In genomic region chr4:41192544-41193512, GRCm38 (mm10) we compare ENCODE assay signal across 18 mouse cellular contexts. TPM values are rescaled to one million over a fixed set of nuclear protein-coding genes. Genes with fewer than 3 reads are reported as not detected.
DNase-seq lines count a peak whose midpoint lies in the region; ATAC-seq and TF ChIP-seq lines count a peak whose summit lies in the region.
"Had no signal": no experiment of that assay in that cellular context is flagged by ENCODE, and none has a peak within 500 bp of the region (broad histone marks: within the 10 kb centered on the region; RNA-seq: fewer than 3 reads in every experiment).

No protein-coding gene starts in this region.

- 55% methylated on average over 14 of the region's 14 CpGs for WGBS in kidney, embryonic 15.5 days
- WGBS in kidney, embryonic 16.5 days, result 58% methylated on average over 14 of the region's 14 CpGs
- 54% methylated on average over 14 of the region's 14 CpGs for WGBS in limb, embryonic 15.5 days
- WGBS in forebrain, embryonic 15.5 days, result 73% methylated on average over 14 of the region's 14 CpGs

- no peak for TF ChIP-seq EP300 in ES-Bruce4 (IDR thresholded peaks at IDR 0.05; ENCODE audit: insufficient read depth, low read depth, low read length)

- no peaks in the 10 kb centered on the region for H3K27me3 ChIP-seq in kidney, embryonic 15.5 days
- H3K27me3 ChIP-seq in kidney, embryonic 16.5 days (ENCODE audit: insufficient read depth, low read length), result no peaks in the 10 kb centered on the region
- no peaks in the 10 kb centered on the region for H3K27me3 ChIP-seq in ES-Bruce4 (ENCODE audit: control insufficient read depth, insufficient read depth, low read length, poor library complexity, severe bottlenecking)
- H3K27me3 ChIP-seq in limb, embryonic 15.5 days, result no peaks in the 10 kb centered on the region
- no peaks in the 10 kb centered on the region for H3K27me3 ChIP-seq in splenic B cell, adult 2 months (ENCODE audit: control insufficient read depth, insufficient read depth, low read length, poor library complexity, severe bottlenecking)
- H3K27me3 ChIP-seq in forebrain, embryonic 15.5 days, result no peaks in the 10 kb centered on the region
- H3K27me3 ChIP-seq: heart, embryonic 15.5 days; hindbrain, embryonic 12.5 days; intestine, embryonic 15.5 days; limb, embryonic 12.5 days; midbrain, embryonic 12.5 days had no signal

- TF ChIP-seq POLR2A in ES-Bruce4 (IDR thresholded peaks at IDR 0.05; ENCODE audit: insufficient read depth, low read length), result no peak

- 0 out of 2 replicates have a peak overlapping the region, but pooled peaks have one; percentile 28 for H3K27ac ChIP-seq in kidney, embryonic 15.5 days
- no peak overlapping the region for H3K27ac ChIP-seq in kidney, embryonic 16.5 days (ENCODE audit: low read length)
- peak overlapping the region; percentile 45 for H3K27ac ChIP-seq in ES-Bruce4 (ENCODE audit: insufficient read depth, low read length)
- peak overlapping the region; percentile 55 for H3K27ac ChIP-seq in limb, embryonic 15.5 days
- H3K27ac ChIP-seq in forebrain, embryonic 15.5 days (replicated peaks), result no peak overlapping the region
- H3K27ac ChIP-seq: heart, embryonic 15.5 days; hindbrain, embryonic 12.5 days; intestine, embryonic 15.5 days; midbrain, embryonic 12.5 days had no signal

- H3K4me2 ChIP-seq in kidney, embryonic 15.5 days, result no peak overlapping the region
- H3K4me2 ChIP-seq in kidney, embryonic 16.5 days (replicated peaks; ENCODE audit: low read depth, low read length), result no peak overlapping the region
- no peak overlapping the region for H3K4me2 ChIP-seq in limb, embryonic 15.5 days
- H3K4me2 ChIP-seq in forebrain, embryonic 15.5 days (replicated peaks), result no peak overlapping the region
- H3K4me2 ChIP-seq: heart, embryonic 15.5 days; hindbrain, embryonic 12.5 days; intestine, embryonic 15.5 days; limb, embryonic 12.5 days; midbrain, embryonic 12.5 days had no signal

- no peaks in the 10 kb centered on the region for H3K9me3 ChIP-seq in kidney, embryonic 15.5 days (replicated peaks)
- no peaks in the 10 kb centered on the region for H3K9me3 ChIP-seq in kidney, embryonic 16.5 days (ENCODE audit: low read length)
- H3K9me3 ChIP-seq in ES-Bruce4 (replicated peaks; ENCODE audit: control insufficient read depth, insufficient read depth, low read length, poor library complexity, severe bottlenecking), result no peaks in the 10 kb centered on the region
- no peaks in the 10 kb centered on the region for H3K9me3 ChIP-seq in limb, embryonic 15.5 days
- no peaks in the 10 kb centered on the region for H3K9me3 ChIP-seq in forebrain, embryonic 15.5 days
- H3K9me3 ChIP-seq: heart, embryonic 15.5 days; hindbrain, embryonic 12.5 days; intestine, embryonic 15.5 days; limb, embryonic 12.5 days; midbrain, embryonic 12.5 days had no signal

- peak; percentile 5 for DNase-seq in splenic B cell, adult 2 months (ENCODE audit: low read depth, low spot score)
- DNase-seq in gastrocnemius, adult 18-20 months (ENCODE audit: low spot score), result no peak
- DNase-seq: adrenal gland, postnatal 25 days; cerebellum, adult 8-10 months; kidney, postnatal 36 days; layer of hippocampus, postnatal 36 days; lung, postnatal 10 days; thymus, postnatal 36 days had no signal

- H3K4me3 ChIP-seq in kidney, embryonic 15.5 days (replicated peaks), result no peak overlapping the region
- H3K4me3 ChIP-seq in kidney, embryonic 16.5 days (ENCODE audit: low read length), result no peak overlapping the region
- H3K4me3 ChIP-seq in ES-Bruce4 (ENCODE audit: low read depth, low read length), result no peak overlapping the region
- H3K4me3 ChIP-seq in limb, embryonic 15.5 days, result no peak overlapping the region
- no peak overlapping the region for H3K4me3 ChIP-seq in forebrain, embryonic 15.5 days
- H3K4me3 ChIP-seq: heart, embryonic 15.5 days; hindbrain, embryonic 12.5 days; intestine, embryonic 15.5 days; limb, embryonic 12.5 days; midbrain, embryonic 12.5 days had no signal

- no peak; the same call in 1 of the 2 replicates for ATAC-seq in kidney, embryonic 15.5 days (replicated peaks; ENCODE audit: low FRiP score)
- ATAC-seq in kidney, embryonic 16.5 days (ENCODE audit: low FRiP score, low TSS enrichment), result no peak
- ATAC-seq in limb, embryonic 15.5 days (ENCODE audit: insufficient number of reproducible peaks, low FRiP score, low TSS enrichment, low read depth), result no peak
- no peak for ATAC-seq in forebrain, embryonic 15.5 days (replicated peaks)
- ATAC-seq: intestine, embryonic 15.5 days had no signal

- TF ChIP-seq CTCF in ES-Bruce4 (IDR thresholded peaks at IDR 0.05; ENCODE audit: low read depth, low read length), result no peak

- H3K36me3 ChIP-seq in kidney, embryonic 15.5 days, result peaks cover 98% of the 10 kb centered on the region
- peaks cover 71% of the 10 kb centered on the region for H3K36me3 ChIP-seq in kidney, embryonic 16.5 days (ENCODE audit: insufficient read depth, low read length)
- H3K36me3 ChIP-seq in ES-Bruce4 (ENCODE audit: control insufficient read depth, insufficient read depth, low read length, poor library complexity, severe bottlenecking), result peaks cover 50% of the 10 kb centered on the region
- H3K36me3 ChIP-seq in limb, embryonic 15.5 days, result peaks cover 87% of the 10 kb centered on the region
- H3K36me3 ChIP-seq in splenic B cell, adult 2 months (ENCODE audit: control insufficient read depth, insufficient read depth, low read length, poor library complexity, severe bottlenecking), result peaks cover 14% of the 10 kb centered on the region
- H3K36me3 ChIP-seq in forebrain, embryonic 15.5 days, result peaks cover 71% of the 10 kb centered on the region

- H3K9ac ChIP-seq in kidney, embryonic 15.5 days, result no peak overlapping the region
- no peak overlapping the region for H3K9ac ChIP-seq in kidney, embryonic 16.5 days (replicated peaks; ENCODE audit: low read length)
- H3K9ac ChIP-seq in ES-Bruce4 (ENCODE audit: low read depth, poor library complexity, severe bottlenecking), result no peak overlapping the region
- no peak overlapping the region for H3K9ac ChIP-seq in limb, embryonic 15.5 days
- no peak overlapping the region for H3K9ac ChIP-seq in forebrain, embryonic 15.5 days (replicated peaks)
- H3K9ac ChIP-seq: heart, embryonic 15.5 days; hindbrain, embryonic 12.5 days; intestine, embryonic 15.5 days; limb, embryonic 12.5 days; midbrain, embryonic 12.5 days had no signal

- no peaks in the 10 kb centered on the region for H3K4me1 ChIP-seq in kidney, embryonic 15.5 days
- no peaks in the 10 kb centered on the region for H3K4me1 ChIP-seq in kidney, embryonic 16.5 days (ENCODE audit: insufficient read depth, low read length)
- H3K4me1 ChIP-seq in ES-Bruce4 (ENCODE audit: control insufficient read depth, insufficient read depth, low read length), result no peaks in the 10 kb centered on the region
- peaks cover 5% of the 10 kb centered on the region; the same call in 1 of the 2 replicates for H3K4me1 ChIP-seq in limb, embryonic 15.5 days
- peaks cover 9% of the 10 kb centered on the region; the same call in 1 of the 2 replicates for H3K4me1 ChIP-seq in forebrain, embryonic 15.5 days
- H3K4me1 ChIP-seq: hindbrain, embryonic 12.5 days; intestine, embryonic 15.5 days; limb, embryonic 12.5 days; midbrain, embryonic 12.5 days had no signal

RNA-seq across cellular contexts. Expression of gene Ube2r2, which starts 57.3 kb away (rescaled TPM):
- polyA plus RNA-seq in kidney, embryonic 15.5 days (2015; fragmentation: Nextera tagmentation; extraction: Ambion mirVana), result 81.7 and 84.4 TPM in 2 replicates
- 76.1 and 86.1 TPM in 2 replicates for polyA plus RNA-seq in kidney, embryonic 16.5 days (2015; fragmentation: Nextera tagmentation; extraction: Ambion mirVana)
- polyA plus RNA-seq in ES-Bruce4 (2011; ENCODE audit: insufficient read depth, insufficient read length, low read depth, missing spikeins), result 130 and 134 TPM in 2 replicates
- 71.2 and 75.0 TPM in 2 replicates for polyA plus RNA-seq in limb, embryonic 15.5 days (2015; fragmentation: Nextera tagmentation; extraction: Ambion mirVana)
- 100 to 1,000 TPM; 154 to 205 TPM for total RNA-seq in gastrocnemius, adult 18-20 months (2021)
- polyA plus RNA-seq in forebrain, embryonic 15.5 days (2015; fragmentation: Nextera tagmentation; extraction: Ambion mirVana), result 62.0 and 67.1 TPM in 2 replicates

Comparison
In these comparisons a context has a peak if more than half of its experiments do, and no peak if none do; other contexts are left out.
1. H3K27ac ChIP-seq: peak in kidney, embryonic 15.5 days (single experiment), ES-Bruce4 (single experiment) and limb, embryonic 15.5 days (single experiment); none in kidney, embryonic 16.5 days (single experiment) and forebrain, embryonic 15.5 days (single experiment).